Mouse (Mus musculus) stomach, postnatal 0 days (tissue): ENCODE measurements around the gene Gm26558. TPM values are rescaled to one million over a fixed set of nuclear protein-coding genes. Genes with fewer than 3 reads are reported as not detected.

ENCODE experiments used
- ATAC-seq: fragments of 200-750 bp; cut with Nextera tagmentation; 2 replicates; pipeline ENCODE4 v1.8.0; 2017; ENCODE audit not compliant: low FRiP score, low TSS enrichment
- DNase-seq: peaks from one replicate; pipeline ENCODE4 v3.0.0-alpha.2; 2016; ENCODE audit warnings: low spot score
- H3K27ac ChIP-seq: fragments of 300-500 bp; sonication (generic); replicated peaks from 2 replicates; pipeline ENCODE4 v1.5.1; 2014; ENCODE audit warnings: mild to moderate bottlenecking, control low read depth
- H3K27me3 ChIP-seq: fragments of 300-500 bp; sonication (generic); 2 replicates; pipeline ENCODE4 v1.6.1; 2014; ENCODE audit warnings: low read length; ENCODE audit not compliant: control insufficient read depth, insufficient read depth
- H3K36me3 ChIP-seq: fragments of 300-500 bp; sonication (generic); 2 replicates; pipeline ENCODE4 v1.6.1; 2014; ENCODE audit warnings: low read length, mixed read lengths; ENCODE audit not compliant: control insufficient read depth, insufficient read depth
- H3K4me1 ChIP-seq: fragments of 300-500 bp; sonication (generic); replicated peaks from 2 replicates; pipeline ENCODE4 v1.6.1; 2014; ENCODE audit warnings: antibody characterized with exemption; ENCODE audit not compliant: control insufficient read depth, insufficient read depth
- H3K4me2 ChIP-seq: fragments of 300-500 bp; sonication (generic); replicated peaks from 2 replicates; pipeline ENCODE4 v1.6.1; 2014; ENCODE audit warnings: low read depth, mild to moderate bottlenecking, control low read depth, moderate library complexity
- H3K4me3 ChIP-seq: fragments of 300-500 bp; sonication (generic); 2 replicates; pipeline ENCODE4 v1.5.1; 2014; ENCODE audit warnings: low read depth, low read length, control low read depth
- H3K9ac ChIP-seq: fragments of 300-500 bp; sonication (generic); 2 replicates; pipeline ENCODE4 v1.6.1; 2014; ENCODE audit warnings: mild to moderate bottlenecking, low read length, control low read depth, mixed read lengths
- H3K9me3 ChIP-seq: fragments of 300-500 bp; sonication (generic); 2 replicates; pipeline ENCODE4 v1.6.1; 2016; ENCODE audit warnings: low read length; ENCODE audit not compliant: control insufficient read depth
- CTCF ChIP-seq: IDR thresholded peaks from 2 replicates; pipeline ENCODE4 v1.5.1; 2016; ENCODE audit warnings: antibody characterized with exemption, low read depth, mild to moderate bottlenecking, moderate library complexity
- EP300 ChIP-seq: optimal IDR thresholded peaks from 2 replicates; pipeline ENCODE3; 2016; ENCODE audit warnings: antibody characterized with exemption
- WGBS: fragments of 180-500 bp; shearing (Covaris S2); extraction: QIAGEN DNeasy Blood & Tissue Kit; methylation state at CpG from one replicate; pipeline ENCODE4 v1.1.7; 2014; 5-methylcytosine and 5-hydroxymethylcytosine counted together
- polyA plus RNA-seq: library from polyadenylated mRNA; unstranded; fragments of >200 nt; fragmentation: Nextera tagmentation; extraction: Ambion mirVana; gene quantifications from 2 replicates; pipeline ENCODE4 v1.2.1, GENCODE M21; 2015

Gene Gm26558
- polyA plus RNA-seq, 1 experiment from 2014 or later: 3.2 TPM

GRCm38 (mm10) chr2:70616617-70617016 lies 45.3 kb downstream of the Gm26558 start:
- WGBS: 59% methylated on average over 3 of the region's 3 CpGs
- Histone ChIP-seq H3K36me3 (no peaks in the 10 kb centered on the region), H3K4me1 (no peaks in the 10 kb centered on the region), H3K9me3 (no peaks in the 10 kb centered on the region), H3K9ac (no peak overlapping the region), H3K4me2 (no peak overlapping the region), H3K27me3 (no peaks in the 10 kb centered on the region), H3K27ac (no peak overlapping the region), H3K4me3 (no peak overlapping the region)
- DNase-seq: no peak
- ATAC-seq: no peak
- TF ChIP-seq CTCF: no peak
- no peak for TF ChIP-seq EP300

- Histone ChIP-seq H3K4me2 (no peak overlapping the region), H3K27me3 (no peaks in the 10 kb centered on the region), H3K9ac (no peak overlapping the region), H3K4me3 (no peak overlapping the region), H3K4me1 (no peaks in the 10 kb centered on the region), H3K9me3 (no peaks in the 10 kb centered on the region), H3K36me3 (no peaks in the 10 kb centered on the region), H3K27ac (no peak overlapping the region)
- WGBS: 71% methylated on average over 2 of the region's 2 CpGs
- ATAC-seq: no peak
- no peak for TF ChIP-seq CTCF
- no peak for TF ChIP-seq EP300
- DNase-seq: no peak
These were observed 45.8 kb downstream of the Gm26558 start for GRCm38 (mm10) chr2:70616076-70616475.

- ATAC-seq (no peak), DNase-seq (no peak)
- H3K9ac ChIP-seq: no peak overlapping the region
- no peaks in the 10 kb centered on the region for H3K9me3 ChIP-seq
- H3K4me2 ChIP-seq: no peak overlapping the region
- H3K36me3 ChIP-seq: no peaks in the 10 kb centered on the region
- no peak overlapping the region for H3K27ac ChIP-seq
- no peak overlapping the region for H3K4me3 ChIP-seq
- H3K4me1 ChIP-seq: no peaks in the 10 kb centered on the region
- WGBS: 77% methylated on average over 7 of the region's 7 CpGs
- H3K27me3 ChIP-seq: no peaks in the 10 kb centered on the region
- no peak for TF ChIP-seq CTCF
- TF ChIP-seq EP300: no peak
These were observed 47.1 kb downstream of the Gm26558 start for GRCm38 (mm10) chr2:70614745-70615351.

Other genes with a start within 250 kb of the Gm26558 start
- gene Sp5, start 187.2 kb downstream of the Gm26558 start, polyA plus RNA-seq: 1.8 and 2.0 TPM in 2 replicates
- 1.1 and 1.7 TPM in 2 replicates for gene Erich2, start 153.3 kb downstream of the Gm26558 start, polyA plus RNA-seq
- gene Gad1, start 109.0 kb downstream of the Gm26558 start, polyA plus RNA-seq: 0.02 and 0.06 TPM in 2 replicates
- 139 TPM in 2 replicates for gene Gorasp2, start 532 bp downstream of the Gm26558 start, polyA plus RNA-seq
- 26.0 and 26.7 TPM in 2 replicates for gene Tlk1, start 163.6 kb upstream of the Gm26558 start, polyA plus RNA-seq